Mouse (Mus musculus) stomach, embryonic 16.5 days (tissue): ENCODE data around the gene Smurf1. TPM values are rescaled to one million over a fixed set of nuclear protein-coding genes. Genes with fewer than 3 reads are reported as not detected.
A peak's percentile ranks its signal among the peaks of the same experiment; 100 is the strongest.

Experiments
- ATAC-seq: fragments of 200-750 bp; cut with Nextera tagmentation; 2 replicates; pipeline ENCODE4 v1.8.0; 2017; ENCODE audit warnings: moderate number of reproducible peaks, moderate TSS enrichment; ENCODE audit not compliant: insufficient read depth, low FRiP score
- H3K27ac ChIP-seq: fragments of 300-500 bp; sonication (generic); 2 replicates; pipeline ENCODE4 v1.5.1; 2014; ENCODE audit warnings: low read length
- H3K27me3 ChIP-seq: fragments of 300-500 bp; sonication (generic); 2 replicates; pipeline ENCODE4 v1.6.1; 2014; ENCODE audit warnings: low read length, control low read depth, mixed read lengths; ENCODE audit not compliant: control insufficient read depth, insufficient read depth
- H3K36me3 ChIP-seq: fragments of 300-500 bp; sonication (generic); 2 replicates; pipeline ENCODE4 v1.6.1; 2014; ENCODE audit warnings: low read length; ENCODE audit not compliant: control insufficient read depth, insufficient read depth
- H3K4me1 ChIP-seq: fragments of 300-500 bp; sonication (generic); 2 replicates; pipeline ENCODE4 v1.6.1; 2014; ENCODE audit warnings: low read length, control low read depth, mixed read lengths; ENCODE audit not compliant: control insufficient read depth, insufficient read depth
- H3K4me2 ChIP-seq: fragments of 300-500 bp; sonication (generic); 2 replicates; pipeline ENCODE4 v1.6.1; 2014; ENCODE audit warnings: low read depth, low read length, mixed read lengths
- H3K4me3 ChIP-seq: fragments of 300-500 bp; sonication (generic); replicated peaks from 2 replicates; pipeline ENCODE4 v1.5.1; 2014; ENCODE audit warnings: mild to moderate bottlenecking, low read length
- H3K9ac ChIP-seq: fragments of 300-500 bp; sonication (generic); 2 replicates; pipeline ENCODE4 v1.6.1; 2014; ENCODE audit warnings: low read length
- H3K9me3 ChIP-seq: fragments of 300-500 bp; sonication (generic); replicated peaks from 2 replicates; pipeline ENCODE4 v1.6.1; 2016; ENCODE audit warnings: low read length, control low read depth; ENCODE audit not compliant: control insufficient read depth
- WGBS: fragments of 180-500 bp; shearing (Covaris S2); extraction: QIAGEN DNeasy Blood & Tissue Kit; methylation state at CpG from one replicate; pipeline ENCODE4 v1.1.7; 2014; 5-methylcytosine and 5-hydroxymethylcytosine counted together
- polyA plus RNA-seq: library from polyadenylated mRNA; unstranded; fragments of >200 nt; fragmentation: Nextera tagmentation; extraction: Ambion mirVana; gene quantifications from 2 replicates; pipeline ENCODE4 v1.2.1, GENCODE M21; 2015

Smurf1 gene
- polyA plus RNA-seq, 1 experiment from 2014 or later: 7.0 TPM

- Histone ChIP-seq H3K9me3 (peaks cover 9% of the 10 kb centered on the region), H3K4me1 (no peaks in the 10 kb centered on the region), H3K9ac (no peak overlapping the region), H3K4me3 (no peak overlapping the region), H3K36me3 (peaks cover 37% of the 10 kb centered on the region), H3K27me3 (no peaks in the 10 kb centered on the region), H3K4me2 (no peak overlapping the region), H3K27ac (no peak overlapping the region)
- ATAC-seq: no peak
- 93% methylated on average over 15 of the region's 15 CpGs for WGBS
Measured at GRCm38 (mm10) chr5:144858527-144858926, 107.1 kb downstream of the Smurf1 start.

- no peaks in the 10 kb centered on the region for H3K4me1 ChIP-seq
- no peak for ATAC-seq
- 54% methylated on average over 6 of the region's 6 CpGs for WGBS
- H3K27ac ChIP-seq: no peak overlapping the region
- H3K27me3 ChIP-seq: no peaks in the 10 kb centered on the region
- H3K36me3 ChIP-seq: peaks cover 50% of the 10 kb centered on the region
- H3K9ac ChIP-seq: no peak overlapping the region
- H3K9me3 ChIP-seq: peaks cover 5% of the 10 kb centered on the region
- no peak overlapping the region for H3K4me2 ChIP-seq
- H3K4me3 ChIP-seq: no peak overlapping the region
Measured at GRCm38 (mm10) chr5:144855936-144856335, 109.7 kb downstream of the Smurf1 start.

GRCm38 (mm10) chr5:144853931-144854330 is 111.7 kb downstream of the Smurf1 start:
- Histone ChIP-seq H3K36me3 (peaks cover 45% of the 10 kb centered on the region), H3K4me2 (no peak overlapping the region), H3K4me1 (no peaks in the 10 kb centered on the region), H3K9me3 (no peaks in the 10 kb centered on the region), H3K4me3 (no peak overlapping the region), H3K27me3 (no peaks in the 10 kb centered on the region), H3K9ac (no peak overlapping the region), H3K27ac (no peak overlapping the region)
- no peak for ATAC-seq
- WGBS: 85% methylated on average over 5 of the region's 5 CpGs

GRCm38 (mm10) chr5:144851820-144852219 is 113.8 kb downstream of the Smurf1 start:
- no peak overlapping the region for H3K27ac ChIP-seq
- no peaks in the 10 kb centered on the region for H3K4me1 ChIP-seq

GRCm38 (mm10) chr5:144849932-144850331 is 115.7 kb downstream of the Smurf1 start:
- peaks cover 62% of the 10 kb centered on the region for H3K36me3 ChIP-seq
- H3K9me3 ChIP-seq: no peaks in the 10 kb centered on the region
- WGBS: 87% methylated on average over 10 of the region's 10 CpGs
- H3K27me3 ChIP-seq: no peaks in the 10 kb centered on the region
- no peak for ATAC-seq
- H3K9ac ChIP-seq: no peak overlapping the region
- H3K27ac ChIP-seq: no peak overlapping the region
- no peak overlapping the region for H3K4me2 ChIP-seq
- H3K4me1 ChIP-seq: no peaks in the 10 kb centered on the region
- H3K4me3 ChIP-seq: no peak overlapping the region

More at GRCm38 (mm10) chr5:144851820-144852219, 113.8 kb downstream of the Smurf1 start:
- Histone ChIP-seq H3K9me3 (no peaks in the 10 kb centered on the region), H3K4me3 (no peak overlapping the region), H3K27me3 (no peaks in the 10 kb centered on the region), H3K4me2 (no peak overlapping the region), H3K9ac (no peak overlapping the region), H3K36me3 (peaks cover 47% of the 10 kb centered on the region)
- ATAC-seq: no peak
- 89% methylated on average over 3 of the region's 3 CpGs for WGBS

- Histone ChIP-seq H3K27me3 (no peaks in the 10 kb centered on the region), H3K4me1 (no peaks in the 10 kb centered on the region), H3K4me2 (no peak overlapping the region), H3K9me3 (no peaks in the 10 kb centered on the region), H3K4me3 (no peak overlapping the region), H3K9ac (no peak overlapping the region), H3K36me3 (peaks cover 68% of the 10 kb centered on the region), H3K27ac (no peak overlapping the region)
- 74% methylated on average over 5 of the region's 5 CpGs for WGBS
- no peak for ATAC-seq
Measured at GRCm38 (mm10) chr5:144848735-144849134, 116.9 kb downstream of the Smurf1 start.

GRCm38 (mm10) chr5:144845352-144845751 is 120.3 kb downstream of the Smurf1 start:
- Histone ChIP-seq H3K36me3 (peaks cover 63% of the 10 kb centered on the region), H3K27me3 (no peaks in the 10 kb centered on the region), H3K4me1 (no peaks in the 10 kb centered on the region), H3K27ac (no peak overlapping the region), H3K9me3 (no peaks in the 10 kb centered on the region), H3K4me3 (no peak overlapping the region), H3K4me2 (no peak overlapping the region), H3K9ac (no peak overlapping the region)
- WGBS: 96% methylated on average over 20 of the region's 20 CpGs
- no peak for ATAC-seq

GRCm38 (mm10) chr5:144836100-144836499 is 129.5 kb downstream of the Smurf1 start:
- H3K27ac ChIP-seq: no peak overlapping the region
- H3K27me3 ChIP-seq: no peaks in the 10 kb centered on the region
- no peak overlapping the region for H3K4me2 ChIP-seq
- 91% methylated on average over 3 of the region's 3 CpGs for WGBS
- no peak for ATAC-seq
- no peak overlapping the region for H3K9ac ChIP-seq
- no peaks in the 10 kb centered on the region for H3K4me1 ChIP-seq
- H3K36me3 ChIP-seq: peaks cover 34% of the 10 kb centered on the region
- no peaks in the 10 kb centered on the region for H3K9me3 ChIP-seq
- H3K4me3 ChIP-seq: no peak overlapping the region

GRCm38 (mm10) chr5:144831840-144832469 is 133.7 kb downstream of the Smurf1 start:
- Histone ChIP-seq H3K9ac (no peak overlapping the region), H3K4me1 (no peaks in the 10 kb centered on the region), H3K27me3 (no peaks in the 10 kb centered on the region), H3K27ac (peak overlapping the region; percentile 8; the same call in 1 of the 2 replicates), H3K4me2 (no peak overlapping the region), H3K9me3 (no peaks in the 10 kb centered on the region), H3K4me3 (no peak overlapping the region), H3K36me3 (peaks cover 55% of the 10 kb centered on the region)
- ATAC-seq: no peak
- WGBS: 84% methylated on average over 9 of the region's 9 CpGs
